Mouse (Mus musculus) G1E (cell line): ENCODE measurements around the gene Pkd1l2.

Source experiments
- CTCF ChIP-seq: IDR thresholded peaks from 2 replicates; pipeline ENCODE4 v1.5.1; 2012; ENCODE audit warnings: low read depth, low read length, inconsistent platforms, mixed read lengths
- GATA2 ChIP-seq: IDR thresholded peaks from 2 replicates; pipeline ENCODE4 v1.6.1; 2012; ENCODE audit warnings: low read depth, low read length, inconsistent platforms, borderline replicate concordance
- POLR2AphosphoS5 ChIP-seq: IDR thresholded peaks from 2 replicates; pipeline ENCODE4 v1.6.1; 2012; ENCODE audit warnings: low read depth, low read length, inconsistent platforms; ENCODE audit not compliant: insufficient replicate concordance
- TAL1 ChIP-seq: conservative IDR thresholded peaks from 2 replicates; pipeline ENCODE4 v1.6.1; 2012; ENCODE audit warnings: low read depth, low read length, inconsistent platforms, mixed read lengths

GRCm38 (mm10) chr8:117060306-117060705, 21.9 kb downstream of the Pkd1l2 start:
- TF ChIP-seq CTCF (no peak), GATA2 (no peak), TAL1 (no peak), POLR2AphosphoS5 (no peak)
